ENCODE assay signal across 1 mouse cellular context in genomic region chr11:94543932-94544331, GRCm38 (mm10).
TF ChIP-seq lines count a peak whose summit lies in the region.

No protein-coding gene starts in this region.

TF ChIP-seq in CH12.LX, 34 proteins besides CTCF, POLR2A, EP300 and RAD21:
- no peak for TF ChIP-seq TCF12 (IDR thresholded peaks at IDR 0.05; ENCODE audit: low read depth, low read length)
- no peak; the same call in none of the 2 replicates for TF ChIP-seq MXI1 (IDR thresholded peaks at IDR 0.05; ENCODE audit: low read depth, low read length)
- TF ChIP-seq MEF2A (IDR thresholded peaks at IDR 0.05; ENCODE audit: borderline replicate concordance, low read depth, low read length), result no peak
- no peak for TF ChIP-seq JUN (IDR thresholded peaks at IDR 0.05; ENCODE audit: insufficient read depth, low read depth, low read length)
- 0 out of 2 replicates have a peak, but pooled peaks have one; percentile 9 for TF ChIP-seq NRF1 (IDR thresholded peaks at IDR 0.05; ENCODE audit: low read depth, low read length)
- TF ChIP-seq ZC3H11A (IDR thresholded peaks at IDR 0.05; ENCODE audit: low read depth, low read length), result 0 out of 2 replicates have a peak, but pooled peaks have one; percentile 8
- no peak for TF ChIP-seq ZNF384 (IDR thresholded peaks at IDR 0.05; ENCODE audit: low read depth, low read length)
- TF ChIP-seq SIN3A (IDR thresholded peaks at IDR 0.05; ENCODE audit: low read length), result no peak
- peak; percentile 67 for TF ChIP-seq ELF1 (IDR thresholded peaks at IDR 0.05; ENCODE audit: low read depth, low read length)
- no peak for TF ChIP-seq HCFC1 (IDR thresholded peaks at IDR 0.05; ENCODE audit: low read depth, low read length)
- TF ChIP-seq NELFE (IDR thresholded peaks at IDR 0.05; ENCODE audit: low read depth, low read length), result no peak; the same call in 1 of the 2 replicates
- peak; percentile 69 for TF ChIP-seq SMC3 (IDR thresholded peaks at IDR 0.05; ENCODE audit: low read depth, low read length)
- no peak for TF ChIP-seq USF1 (IDR thresholded peaks at IDR 0.05; ENCODE audit: low read depth, low read length)
- TF ChIP-seq IRF4 (IDR thresholded peaks at IDR 0.05; ENCODE audit: low read depth, low read length), result peak; percentile 25; the same call in 1 of the 2 replicates
- no peak for TF ChIP-seq ZMIZ1 (IDR thresholded peaks at IDR 0.05; ENCODE audit: low read depth, low read length)
